Comparison of ENCODE assay signal across 9 mouse cellular contexts in the genomic region with DNA sequence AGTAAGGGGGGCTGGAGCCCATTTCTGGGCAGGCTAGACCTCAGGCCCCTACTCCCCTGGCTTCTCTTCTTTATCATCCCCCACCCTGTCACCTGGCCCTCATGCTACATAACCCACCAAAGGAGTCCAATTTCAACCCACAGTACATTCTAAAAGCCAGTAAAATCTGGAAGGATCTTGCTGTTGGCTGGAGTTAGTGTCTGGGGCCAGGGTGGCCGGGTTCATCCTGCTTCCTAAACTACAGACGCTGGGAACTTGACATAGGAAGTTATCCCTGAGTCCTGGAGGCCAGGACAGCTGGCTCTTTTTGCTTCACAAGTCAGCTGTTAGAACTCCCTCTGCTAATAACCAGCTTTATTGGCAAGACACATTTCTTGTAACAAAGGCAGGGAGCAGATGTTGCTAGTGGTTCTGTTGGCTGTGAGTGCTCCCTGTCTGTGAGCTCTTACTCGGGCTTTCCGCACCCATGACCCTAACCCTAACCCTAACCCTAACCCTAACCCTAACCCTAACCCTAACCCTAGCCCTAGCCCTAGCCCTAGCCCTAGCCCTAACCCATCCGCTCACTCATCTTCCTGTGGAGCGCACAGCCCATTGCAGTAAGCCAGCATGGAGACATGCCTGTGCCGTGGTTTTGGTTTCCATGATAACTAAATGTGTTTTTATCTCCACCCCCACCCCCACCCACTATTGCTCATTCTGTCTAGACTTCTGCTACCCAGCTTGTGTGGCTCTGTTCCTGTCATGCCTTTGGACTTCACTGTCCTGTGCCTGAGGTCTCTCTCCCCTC.
DNase-seq lines count a peak whose midpoint lies in the region; ATAC-seq and TF ChIP-seq lines count a peak whose summit lies in the region.
"Had no signal": no experiment of that assay in that cellular context is flagged by ENCODE, and none has a peak within 500 bp of the region (broad histone marks: within the 10 kb centered on the region; RNA-seq: fewer than 3 reads in every experiment).

No protein-coding gene starts in this region.

- H3K27ac ChIP-seq in heart, embryonic 16.5 days (ENCODE audit: low read length) = peak overlapping the region; percentile 47
- H3K27ac ChIP-seq in limb, embryonic 14.5 days (replicated peaks; ENCODE audit: low read depth, low read length) = peak overlapping the region; percentile 15; the same call in 1 of the 2 replicates
- no peak overlapping the region for H3K27ac ChIP-seq in left cerebral cortex, adult 2 months
- H3K27ac ChIP-seq: liver, embryonic 13.5 days had no signal

- no peak for TF ChIP-seq POLR2A in limb, embryonic 14.5 days (IDR thresholded peaks at IDR 0.05; ENCODE audit: borderline replicate concordance, extremely low read depth, insufficient read depth, insufficient read length)

- no peaks in the 10 kb centered on the region for H3K9me3 ChIP-seq in heart, embryonic 16.5 days (replicated peaks; ENCODE audit: control insufficient read depth, low read length)
- H3K9me3 ChIP-seq in limb, embryonic 14.5 days (ENCODE audit: control insufficient read depth, low read length) = no peaks in the 10 kb centered on the region
- H3K9me3 ChIP-seq: liver, embryonic 13.5 days had no signal

- H3K4me1 ChIP-seq in heart, embryonic 16.5 days (ENCODE audit: control insufficient read depth, insufficient read depth, low read length) = peaks cover 10% of the 10 kb centered on the region
- peaks cover 30% of the 10 kb centered on the region for H3K4me1 ChIP-seq in limb, embryonic 14.5 days (ENCODE audit: control insufficient read depth, insufficient read depth, low read length)

- no peaks in the 10 kb centered on the region for H3K36me3 ChIP-seq in heart, embryonic 16.5 days (ENCODE audit: control insufficient read depth, insufficient read depth)
- no peaks in the 10 kb centered on the region for H3K36me3 ChIP-seq in limb, embryonic 14.5 days (ENCODE audit: control insufficient read depth, insufficient read depth, low read length)
- H3K36me3 ChIP-seq: liver, embryonic 13.5 days had no signal

- WGBS in heart, embryonic 16.5 days = 73% methylated on average over 7 of the region's 7 CpGs
- WGBS in limb, embryonic 14.5 days = 47% methylated on average over 7 of the region's 7 CpGs

- TF ChIP-seq CTCF in left cerebral cortex, adult 2 months (IDR thresholded peaks at IDR 0.05) = no peak

- no peak overlapping the region for H3K4me2 ChIP-seq in heart, embryonic 16.5 days (ENCODE audit: low read depth, low read length)
- no peak overlapping the region for H3K4me2 ChIP-seq in limb, embryonic 14.5 days (replicated peaks; ENCODE audit: low read depth, low read length, severe bottlenecking)

- peak; percentile 82 for ATAC-seq in frontal cortex, adult (ENCODE audit: low TSS enrichment)
- peak; percentile 37; the same call in 1 of the 2 replicates for ATAC-seq in heart, embryonic 16.5 days (replicated peaks; ENCODE audit: extremely low read depth, insufficient read depth, low FRiP score)
- ATAC-seq in limb, embryonic 14.5 days (ENCODE audit: low FRiP score, low read depth) = peak; percentile 75

- H3K4me3 ChIP-seq in heart, embryonic 16.5 days (ENCODE audit: low read length) = no peak overlapping the region
- no peak overlapping the region for H3K4me3 ChIP-seq in limb, embryonic 14.5 days (replicated peaks; ENCODE audit: low read length)
- no peak overlapping the region for H3K4me3 ChIP-seq in left cerebral cortex, adult 2 months
- H3K4me3 ChIP-seq: liver, embryonic 13.5 days had no signal

- H3K27me3 ChIP-seq in heart, embryonic 16.5 days (ENCODE audit: control insufficient read depth, insufficient read depth, low read length) = no peaks in the 10 kb centered on the region
- H3K27me3 ChIP-seq in limb, embryonic 14.5 days (ENCODE audit: control insufficient read depth, insufficient read depth, low read length) = no peaks in the 10 kb centered on the region
- H3K27me3 ChIP-seq: liver, embryonic 13.5 days had no signal

- no peak for DNase-seq in frontal cortex, postnatal 36 days (ENCODE audit: low spot score in 2 of 2)
- peak; percentile 29 for DNase-seq in NIH3T3 (ENCODE audit: low read depth)
- DNase-seq in limb, embryonic 14.5 days (ENCODE audit: low spot score) = peak; percentile 67
- DNase-seq in ovary, adult 18-20 months (ENCODE audit: low spot score) = no peak
- DNase-seq in left cerebral cortex, adult 2 months (ENCODE audit: extremely low spot score in 1 of 2, low spot score in 2 of 2) = no peak
- DNase-seq in right cerebral cortex, postnatal 4 days = no peak
- DNase-seq: liver, embryonic 13.5 days had no signal

- no peak overlapping the region for H3K9ac ChIP-seq in heart, embryonic 16.5 days (ENCODE audit: low read length)
- no peak overlapping the region for H3K9ac ChIP-seq in limb, embryonic 14.5 days (ENCODE audit: low read depth, low read length, severe bottlenecking)
- H3K9ac ChIP-seq: liver, embryonic 13.5 days had no signal

- intact Hi-C loops in left cerebral cortex, adult 2 months (cut with DNase I) = no loop called here

Comparison
In these comparisons a context has a peak if more than half of its experiments do, and no peak if none do; other contexts are left out.
1. DNase-seq: peak in NIH3T3 (single experiment) and limb, embryonic 14.5 days (single experiment); none in frontal cortex, postnatal 36 days (0 of 2), ovary, adult 18-20 months (single experiment), left cerebral cortex, adult 2 months (0 of 2) and right cerebral cortex, postnatal 4 days (single experiment).
2. Peak in every context shown above with its lines, with median percentiles within 50 percentile points of each other: ATAC-seq.